8 mouse cellular contexts compared by ENCODE assay signal in the genomic region with DNA sequence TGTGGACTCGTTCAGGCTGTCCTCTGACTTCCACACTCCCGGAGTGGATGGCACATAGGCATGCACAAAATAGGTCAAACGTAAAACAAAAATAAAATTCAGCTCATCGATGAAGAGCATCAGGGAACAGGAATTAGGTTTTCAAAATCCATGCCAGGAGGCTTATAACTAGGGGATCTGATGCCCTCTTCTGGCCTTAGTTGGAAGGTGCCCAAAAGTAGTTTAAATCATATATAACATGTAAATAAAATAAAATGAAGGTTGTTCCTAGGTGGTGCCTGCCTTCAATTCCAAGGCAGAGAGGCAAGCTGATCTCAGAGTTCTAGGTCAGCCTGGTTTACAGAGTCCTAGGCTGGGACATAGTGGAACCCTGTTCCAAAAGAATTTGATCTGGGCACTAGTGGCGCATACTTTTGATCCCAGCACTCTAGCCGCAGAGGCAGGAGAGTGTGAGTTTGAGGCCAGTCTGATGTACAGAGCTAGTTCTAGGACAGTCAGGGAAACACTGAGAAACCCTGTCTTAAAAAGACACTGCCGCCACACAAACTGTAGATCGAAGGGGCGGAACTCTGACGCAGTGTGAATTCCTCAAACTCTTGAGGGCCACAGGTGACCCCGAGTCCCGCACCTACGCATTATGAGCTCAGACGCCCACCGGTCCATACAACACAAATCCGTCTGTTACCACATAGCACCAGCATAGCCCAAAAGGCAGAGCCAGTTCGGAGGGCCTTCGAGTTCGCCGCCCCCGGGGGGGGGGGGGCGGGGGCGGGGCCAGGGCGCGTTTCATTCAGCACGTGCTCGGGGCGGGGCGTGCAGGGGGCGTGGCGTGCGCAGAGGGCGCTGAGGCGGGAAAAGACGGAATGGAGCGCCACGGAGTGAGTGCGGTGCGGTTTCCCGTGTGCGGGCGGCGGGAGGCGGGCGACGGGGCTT. TPM values are rescaled to one million over a fixed set of nuclear protein-coding genes. Genes with fewer than 3 reads are reported as not detected.
DNase-seq lines count a peak whose midpoint lies in the region; ATAC-seq lines count a peak whose summit lies in the region.

Gene Syce2 (plus strand): TSS at position 736 of the 933 bp plus-strand sequence.

- peaks cover 12% of the 10 kb centered on the region for H3K4me1 ChIP-seq in hindbrain, embryonic 15.5 days (replicated peaks)
- H3K4me1 ChIP-seq in megakaryocyte, embryonic 14.5 days: peaks cover 19% of the 10 kb centered on the region

- intact Hi-C loops in left cerebral cortex, postnatal 14 days (cut with DNase I): no loop called here

- peaks cover 20% of the 10 kb centered on the region for H3K36me3 ChIP-seq in hindbrain, embryonic 15.5 days
- peaks cover 43% of the 10 kb centered on the region for H3K36me3 ChIP-seq in megakaryocyte, embryonic 14.5 days (replicated peaks; ENCODE audit: low read length)

- H3K4me3 ChIP-seq in hindbrain, embryonic 15.5 days: peak within 1 kb of the TSS; percentile 45
- peak within 1 kb of the TSS; percentile 93 for H3K4me3 ChIP-seq in megakaryocyte, embryonic 14.5 days (replicated peaks)

- no peaks in the 10 kb centered on the region for H3K27me3 ChIP-seq in hindbrain, embryonic 15.5 days
- H3K27me3 ChIP-seq in megakaryocyte, embryonic 14.5 days (replicated peaks): no peaks in the 10 kb centered on the region

- H3K4me2 ChIP-seq in hindbrain, embryonic 15.5 days: peak within 1 kb of the TSS; percentile 93

- 15% methylated on average over 41 of the region's 46 CpGs for WGBS in hindbrain, embryonic 15.5 days

- H3K27ac ChIP-seq in hindbrain, embryonic 15.5 days (replicated peaks): no peak within 1 kb of the TSS

- DNase-seq in ZHBTc4 (ENCODE audit: low read depth, low spot score): peak; percentile 91
- DNase-seq in cerebellum, adult 9-11 months: peak; percentile 69
- peak; percentile 57 to 66 for DNase-seq in frontal cortex, postnatal 10 days (ENCODE audit: low spot score in 2 of 2)
- peak; percentile 59 for DNase-seq in left cerebral cortex, postnatal 14 days (ENCODE audit: low spot score in 2 of 2)
- peak; percentile 76 to 84 for DNase-seq in right cerebral cortex, postnatal 10 days (ENCODE audit: low spot score in 2 of 2)
- DNase-seq in urinary bladder, postnatal 4 days (ENCODE audit: low spot score in 2 of 2): peak; percentile 71 to 87

- H3K9me3 ChIP-seq in hindbrain, embryonic 15.5 days: no peaks in the 10 kb centered on the region
- no peaks in the 10 kb centered on the region for H3K9me3 ChIP-seq in megakaryocyte, embryonic 14.5 days

- peak; percentile 73 for ATAC-seq in hindbrain, embryonic 15.5 days (ENCODE audit: low FRiP score, low read depth)

- H3K9ac ChIP-seq in hindbrain, embryonic 15.5 days: peak within 1 kb of the TSS; percentile 37

RNA-seq across cellular contexts. Expression of gene Syce2, which starts in this region (rescaled TPM):
- polyA plus RNA-seq in hindbrain, embryonic 15.5 days (2015; fragmentation: Nextera tagmentation; extraction: Ambion mirVana): 33.7 and 37.3 TPM in 2 replicates
- 10 to 100 TPM; 11.5 to 13.4 TPM for total RNA-seq in left cerebral cortex, postnatal 14 days (2021)
- polyA plus RNA-seq in megakaryocyte, embryonic 14.5 days (2012; ENCODE audit: insufficient read depth, low replicate concordance): 24.3 and 63.0 TPM in 2 replicates
